ENCODE assay signal across 18 mouse cellular contexts in genomic region chr13:28410324-28410723, GRCm38 (mm10).
DNase-seq lines count a peak whose midpoint lies in the region; ATAC-seq and TF ChIP-seq lines count a peak whose summit lies in the region.
"Had no signal": no experiment of that assay in that cellular context is flagged by ENCODE, and none has a peak within 500 bp of the region (broad histone marks: within the 10 kb centered on the region; RNA-seq: fewer than 3 reads in every experiment).

No protein-coding gene starts in this region.

- intact Hi-C loops in heart, postnatal 10 days (cut with DNase I) = loop anchor here (10.0 kb wide), 1 partner anchor 1194 kb away; no protein-coding TSS in a partner anchor

- peak overlapping the region; percentile 46 for H3K27ac ChIP-seq in midbrain, embryonic 10.5 days (replicated peaks)
- H3K27ac ChIP-seq in midbrain, postnatal 0 days (ENCODE audit: low read depth, low read length) = no peak overlapping the region
- H3K27ac ChIP-seq in forebrain, embryonic 13.5 days = peak overlapping the region; percentile 54; the same call in 1 of the 2 replicates
- no peak overlapping the region for H3K27ac ChIP-seq in hindbrain, postnatal 0 days
- H3K27ac ChIP-seq in midbrain, embryonic 16.5 days (ENCODE audit: low read length) = peak overlapping the region; percentile 58; the same call in 1 of the 2 replicates
- H3K27ac ChIP-seq: kidney, postnatal 0 days; limb, embryonic 15.5 days; macrophage had no signal

- no peak for ATAC-seq in midbrain, postnatal 0 days (ENCODE audit: low FRiP score)
- peak; percentile 72 for ATAC-seq in forebrain, embryonic 13.5 days
- ATAC-seq in hindbrain, postnatal 0 days = no peak
- peak; percentile 75 for ATAC-seq in midbrain, embryonic 16.5 days
- ATAC-seq: intestine, embryonic 16.5 days had no signal

- no peak for DNase-seq in midbrain, embryonic 10.5 days (ENCODE audit: low spot score)
- DNase-seq in midbrain, postnatal 0 days (ENCODE audit: low spot score) = no peak
- DNase-seq in hindbrain, postnatal 0 days (ENCODE audit: low spot score) = peak; percentile 5
- no peak for DNase-seq in left cerebral cortex, adult 11 months (ENCODE audit: low spot score)
- no peak for DNase-seq in lung, postnatal 10 days
- no peak for DNase-seq in heart, postnatal 10 days
- DNase-seq: B cell, adult 2 months; cerebellum, adult 11 months; heart, adult 18-20 months; lung, adult 18-20 months had no signal

- H3K4me1 ChIP-seq in midbrain, embryonic 10.5 days = peaks cover 45% of the 10 kb centered on the region
- peaks cover 4% of the 10 kb centered on the region; the same call in 1 of the 2 replicates for H3K4me1 ChIP-seq in midbrain, postnatal 0 days (ENCODE audit: insufficient read depth, low read length)
- peaks cover 27% of the 10 kb centered on the region for H3K4me1 ChIP-seq in forebrain, embryonic 13.5 days
- H3K4me1 ChIP-seq in hindbrain, postnatal 0 days (ENCODE audit: insufficient read depth, low read length) = no peaks in the 10 kb centered on the region
- H3K4me1 ChIP-seq in midbrain, embryonic 16.5 days (ENCODE audit: control insufficient read depth, insufficient read depth, low read length) = peaks cover 13% of the 10 kb centered on the region
- H3K4me1 ChIP-seq: limb, embryonic 15.5 days had no signal

- no peak overlapping the region for H3K4me3 ChIP-seq in midbrain, embryonic 10.5 days
- no peak overlapping the region for H3K4me3 ChIP-seq in midbrain, postnatal 0 days (ENCODE audit: low read depth, low read length)
- H3K4me3 ChIP-seq in forebrain, embryonic 13.5 days = no peak overlapping the region
- no peak overlapping the region for H3K4me3 ChIP-seq in hindbrain, postnatal 0 days (ENCODE audit: low read length)
- no peak overlapping the region for H3K4me3 ChIP-seq in midbrain, embryonic 16.5 days (ENCODE audit: low read depth, low read length)
- H3K4me3 ChIP-seq: erythroblast, embryonic 14.5 days; limb, embryonic 15.5 days had no signal

- WGBS in midbrain, embryonic 10.5 days = 64% methylated on average over 2 of the region's 2 CpGs
- 22% methylated on average over 2 of the region's 2 CpGs for WGBS in midbrain, postnatal 0 days
- 6% methylated on average over 2 of the region's 2 CpGs for WGBS in forebrain, embryonic 13.5 days
- WGBS in hindbrain, postnatal 0 days = 42% methylated on average over 2 of the region's 2 CpGs
- WGBS in midbrain, embryonic 16.5 days = 22% methylated on average over 2 of the region's 2 CpGs

- no peak for TF ChIP-seq CTCF in midbrain, postnatal 0 days (IDR thresholded peaks at IDR 0.05)
- TF ChIP-seq CTCF in hindbrain, postnatal 0 days (IDR thresholded peaks at IDR 0.05; ENCODE audit: low read depth) = no peak

- no peaks in the 10 kb centered on the region for H3K36me3 ChIP-seq in midbrain, embryonic 10.5 days
- no peaks in the 10 kb centered on the region for H3K36me3 ChIP-seq in midbrain, postnatal 0 days (ENCODE audit: insufficient read depth, low read length)
- H3K36me3 ChIP-seq in forebrain, embryonic 13.5 days (ENCODE audit: poor library complexity, severe bottlenecking) = no peaks in the 10 kb centered on the region
- no peaks in the 10 kb centered on the region for H3K36me3 ChIP-seq in hindbrain, postnatal 0 days (ENCODE audit: insufficient read depth, low read length)
- no peaks in the 10 kb centered on the region for H3K36me3 ChIP-seq in midbrain, embryonic 16.5 days (ENCODE audit: control insufficient read depth, insufficient read depth, low read length)
- H3K36me3 ChIP-seq: G1E; limb, embryonic 15.5 days had no signal

- H3K27me3 ChIP-seq in midbrain, embryonic 10.5 days (ENCODE audit: low read depth, poor library complexity, severe bottlenecking) = no peaks in the 10 kb centered on the region
- no peaks in the 10 kb centered on the region for H3K27me3 ChIP-seq in midbrain, postnatal 0 days (ENCODE audit: insufficient read depth, low read length)
- H3K27me3 ChIP-seq in forebrain, embryonic 13.5 days = no peaks in the 10 kb centered on the region
- no peaks in the 10 kb centered on the region for H3K27me3 ChIP-seq in hindbrain, postnatal 0 days (ENCODE audit: insufficient read depth, low read length)
- H3K27me3 ChIP-seq in midbrain, embryonic 16.5 days (ENCODE audit: control insufficient read depth, insufficient read depth, low read depth, low read length) = no peaks in the 10 kb centered on the region
- H3K27me3 ChIP-seq: limb, embryonic 15.5 days had no signal

- no peaks in the 10 kb centered on the region for H3K9me3 ChIP-seq in midbrain, embryonic 10.5 days (replicated peaks)
- H3K9me3 ChIP-seq in midbrain, postnatal 0 days (ENCODE audit: low read length) = no peaks in the 10 kb centered on the region
- H3K9me3 ChIP-seq in forebrain, embryonic 13.5 days (replicated peaks) = no peaks in the 10 kb centered on the region
- no peaks in the 10 kb centered on the region for H3K9me3 ChIP-seq in hindbrain, postnatal 0 days (ENCODE audit: low read length)
- H3K9me3 ChIP-seq in midbrain, embryonic 16.5 days (replicated peaks; ENCODE audit: control insufficient read depth, low read length, poor library complexity, severe bottlenecking) = no peaks in the 10 kb centered on the region
- H3K9me3 ChIP-seq: G1E; limb, embryonic 15.5 days had no signal

- H3K4me2 ChIP-seq in midbrain, postnatal 0 days (ENCODE audit: low read depth, low read length, poor library complexity, severe bottlenecking) = no peak overlapping the region
- no peak overlapping the region for H3K4me2 ChIP-seq in forebrain, embryonic 13.5 days
- H3K4me2 ChIP-seq in hindbrain, postnatal 0 days (ENCODE audit: low read depth, low read length) = no peak overlapping the region
- H3K4me2 ChIP-seq in midbrain, embryonic 16.5 days (ENCODE audit: low read length) = no peak overlapping the region
- H3K4me2 ChIP-seq: limb, embryonic 15.5 days had no signal

- H3K9ac ChIP-seq in midbrain, postnatal 0 days (replicated peaks; ENCODE audit: low read length, poor library complexity, severe bottlenecking) = no peak overlapping the region
- no peak overlapping the region for H3K9ac ChIP-seq in forebrain, embryonic 13.5 days
- no peak overlapping the region for H3K9ac ChIP-seq in hindbrain, postnatal 0 days (replicated peaks; ENCODE audit: low read length)
- H3K9ac ChIP-seq in midbrain, embryonic 16.5 days (ENCODE audit: low read depth, low read length) = no peak overlapping the region
- H3K9ac ChIP-seq: limb, embryonic 15.5 days had no signal

Comparison
In these comparisons a context has a peak if more than half of its experiments do, and no peak if none do; other contexts are left out.
1. H3K27ac ChIP-seq: peak in midbrain, embryonic 10.5 days (single experiment), forebrain, embryonic 13.5 days (single experiment) and midbrain, embryonic 16.5 days (single experiment); none in midbrain, postnatal 0 days (single experiment) and hindbrain, postnatal 0 days (single experiment).
2. ATAC-seq: peak in forebrain, embryonic 13.5 days (single experiment) and midbrain, embryonic 16.5 days (single experiment); none in midbrain, postnatal 0 days (single experiment) and hindbrain, postnatal 0 days (single experiment).